Mouse (Mus musculus) intestine, embryonic 15.5 days (tissue): ENCODE data around the gene Defb41. TPM values are rescaled to one million over a fixed set of nuclear protein-coding genes. Genes with fewer than 3 reads are reported as not detected.
"Not testable (repeated sequence)": the region's sequence is repeated elsewhere in the genome, so short reads cannot be mapped to it uniquely, and the experiment has no call there.

Source experiments
- ATAC-seq: fragments of 200-750 bp; cut with Nextera tagmentation; 2 replicates; pipeline ENCODE4 v1.8.0; 2017; ENCODE audit warnings: moderate TSS enrichment, moderate library complexity
- H3K27ac ChIP-seq: fragments of 300-500 bp; sonication (generic); 2 replicates; pipeline ENCODE4 v1.5.1; 2015; ENCODE audit warnings: mild to moderate bottlenecking, inconsistent platforms
- H3K27me3 ChIP-seq: fragments of 300-500 bp; sonication (generic); replicated peaks from 2 replicates; pipeline ENCODE4 v1.6.1; 2015; ENCODE audit warnings: inconsistent platforms
- H3K36me3 ChIP-seq: fragments of 300-500 bp; sonication (generic); 2 replicates; pipeline ENCODE4 v1.6.1; 2015; ENCODE audit warnings: inconsistent platforms
- H3K4me1 ChIP-seq: fragments of 300-500 bp; sonication (generic); replicated peaks from 2 replicates; pipeline ENCODE4 v1.6.1; 2015; ENCODE audit warnings: inconsistent platforms
- H3K4me2 ChIP-seq: fragments of 300-500 bp; sonication (generic); replicated peaks from 2 replicates; pipeline ENCODE4 v1.6.1; 2015; ENCODE audit warnings: mild to moderate bottlenecking, inconsistent platforms
- H3K4me3 ChIP-seq: fragments of 300-500 bp; sonication (generic); replicated peaks from 2 replicates; pipeline ENCODE4 v1.5.1; 2015; ENCODE audit warnings: inconsistent platforms
- H3K9ac ChIP-seq: fragments of 300-500 bp; sonication (generic); 2 replicates; pipeline ENCODE4 v1.6.1; 2015; ENCODE audit warnings: inconsistent platforms
- H3K9me3 ChIP-seq: fragments of 300-500 bp; sonication (generic); 2 replicates; pipeline ENCODE4 v1.6.1; 2016; ENCODE audit warnings: inconsistent platforms
- WGBS: fragments of 180-500 bp; shearing (Covaris S2); methylation state at CpG from one replicate; pipeline ENCODE4 v1.1.7; 2015; 5-methylcytosine and 5-hydroxymethylcytosine counted together
- polyA plus RNA-seq: library from polyadenylated mRNA; unstranded; fragments of >200 nt; fragmentation: Nextera tagmentation; extraction: Ambion mirVana; gene quantifications from 2 replicates; pipeline ENCODE4 v1.2.1, GENCODE M21; 2015

The Defb41 gene
- not detected in 2 replicates for polyA plus RNA-seq

GRCm38 (mm10) chr1:18265038-18265437 is at the start of gene Defb41:
Gene Defb41 (minus strand): TSS chr1:18265138.
- no peak within 1 kb of the TSS for H3K27ac ChIP-seq

GRCm38 (mm10) chr1:18308474-18308829 is 43.5 kb upstream of the Defb41 start:
- H3K4me2 ChIP-seq = no peak overlapping the region
- no peak overlapping the region for H3K4me3 ChIP-seq
- no peaks in the 10 kb centered on the region for H3K4me1 ChIP-seq
- WGBS = 79% methylated on average over 4 of the region's 4 CpGs
- no peaks in the 10 kb centered on the region for H3K9me3 ChIP-seq
- no peak for ATAC-seq
- no peak overlapping the region for H3K9ac ChIP-seq
- H3K36me3 ChIP-seq = no peaks in the 10 kb centered on the region
- H3K27ac ChIP-seq = no peak overlapping the region
- H3K27me3 ChIP-seq = no peaks in the 10 kb centered on the region

More at GRCm38 (mm10) chr1:18265038-18265437, at the start of gene Defb41:
- no peak within 1 kb of the TSS for H3K9ac ChIP-seq
- no peaks in the 10 kb centered on the region for H3K9me3 ChIP-seq
- no peaks in the 10 kb centered on the region for H3K4me1 ChIP-seq
- H3K36me3 ChIP-seq = no peaks in the 10 kb centered on the region
- H3K4me3 ChIP-seq = no peak within 1 kb of the TSS
- H3K27me3 ChIP-seq = no peaks in the 10 kb centered on the region
- ATAC-seq = no peak
- no peak within 1 kb of the TSS for H3K4me2 ChIP-seq

GRCm38 (mm10) chr1:18307545-18308473 is 42.9 kb upstream of the Defb41 start:
- no peaks in the 10 kb centered on the region for H3K9me3 ChIP-seq
- no peak overlapping the region for H3K27ac ChIP-seq
- no peaks in the 10 kb centered on the region for H3K4me1 ChIP-seq
- no peak overlapping the region for H3K9ac ChIP-seq
- ATAC-seq = no peak
- H3K36me3 ChIP-seq = no peaks in the 10 kb centered on the region
- no peak overlapping the region for H3K4me3 ChIP-seq
- H3K27me3 ChIP-seq = no peaks in the 10 kb centered on the region
- WGBS = 84% methylated on average over 12 of the region's 12 CpGs
- H3K4me2 ChIP-seq = no peak overlapping the region

- H3K4me1 ChIP-seq = no peaks in the 10 kb centered on the region
- H3K27ac ChIP-seq = no peak overlapping the region
- no peak overlapping the region for H3K4me3 ChIP-seq
- H3K9me3 ChIP-seq = no peaks in the 10 kb centered on the region
- no peaks in the 10 kb centered on the region for H3K36me3 ChIP-seq
- no peak for ATAC-seq
- H3K4me2 ChIP-seq = no peak overlapping the region
- H3K27me3 ChIP-seq = no peaks in the 10 kb centered on the region
- H3K9ac ChIP-seq = no peak overlapping the region
- WGBS = 27% methylated on average over 4 of the region's 4 CpGs
Measured at GRCm38 (mm10) chr1:18292515-18292914, 27.6 kb upstream of the Defb41 start.

- H3K4me1 ChIP-seq = no peaks in the 10 kb centered on the region
- H3K27ac ChIP-seq = no peak overlapping the region
- no peaks in the 10 kb centered on the region for H3K27me3 ChIP-seq
- H3K4me3 ChIP-seq = no peak overlapping the region
- WGBS = 36% methylated on average over 3 of the region's 3 CpGs
- H3K9me3 ChIP-seq = no peaks in the 10 kb centered on the region
- no peaks in the 10 kb centered on the region for H3K36me3 ChIP-seq
- no peak overlapping the region for H3K4me2 ChIP-seq
- ATAC-seq = no peak
- H3K9ac ChIP-seq = no peak overlapping the region
Measured at GRCm38 (mm10) chr1:18288860-18289259, 23.9 kb upstream of the Defb41 start.

GRCm38 (mm10) chr1:18287371-18287770 is 22.4 kb upstream of the Defb41 start:
- Histone ChIP-seq H3K27me3 (no peaks in the 10 kb centered on the region), H3K4me3 (no peak overlapping the region), H3K36me3 (no peaks in the 10 kb centered on the region), H3K27ac (no peak overlapping the region), H3K9ac (no peak overlapping the region), H3K4me1 (no peaks in the 10 kb centered on the region), H3K4me2 (no peak overlapping the region), H3K9me3 (no peaks in the 10 kb centered on the region)
- no peak for ATAC-seq

GRCm38 (mm10) chr1:18271095-18271494 is 6.2 kb upstream of the Defb41 start:
- Histone ChIP-seq H3K36me3 (no peaks in the 10 kb centered on the region), H3K4me1 (no peaks in the 10 kb centered on the region), H3K9me3 (no peaks in the 10 kb centered on the region), H3K4me3 (no peak overlapping the region), H3K27me3 (no peaks in the 10 kb centered on the region), H3K27ac (no peak overlapping the region), H3K9ac (no peak overlapping the region), H3K4me2 (no peak overlapping the region)
- no peak for ATAC-seq
- WGBS = 79% methylated on average over 4 of the region's 4 CpGs

- H3K9ac ChIP-seq = no peak overlapping the region
- WGBS = 69% methylated on average over 5 of the region's 5 CpGs
- H3K36me3 ChIP-seq = no peaks in the 10 kb centered on the region
- no peaks in the 10 kb centered on the region for H3K9me3 ChIP-seq
- H3K27me3 ChIP-seq = no peaks in the 10 kb centered on the region
- H3K4me1 ChIP-seq = no peaks in the 10 kb centered on the region
- no peak overlapping the region for H3K4me3 ChIP-seq
- no peak overlapping the region for H3K27ac ChIP-seq
- no peak for ATAC-seq
- no peak overlapping the region for H3K4me2 ChIP-seq
Measured at GRCm38 (mm10) chr1:18268845-18269244, 3.9 kb upstream of the Defb41 start.

- not testable (repeated sequence) for H3K4me2 ChIP-seq, H3K36me3 ChIP-seq, H3K27me3 ChIP-seq, H3K9me3 ChIP-seq, ATAC-seq, H3K9ac ChIP-seq, H3K27ac ChIP-seq, H3K4me3 ChIP-seq, H3K4me1 ChIP-seq
- 97% methylated on average over 9 of the region's 9 CpGs for WGBS
Measured at GRCm38 (mm10) chr1:18245801-18246580, 18.9 kb downstream of the Defb41 start.

- H3K4me1 ChIP-seq = no peaks in the 10 kb centered on the region
- no peak within 1 kb of the TSS for H3K9ac ChIP-seq
- ATAC-seq = no peak
- no peaks in the 10 kb centered on the region for H3K36me3 ChIP-seq
- no peaks in the 10 kb centered on the region for H3K9me3 ChIP-seq
- 59% methylated on average over 1 of the region's 1 CpGs for WGBS
- no peak within 1 kb of the TSS for H3K27ac ChIP-seq
- no peak within 1 kb of the TSS for H3K4me2 ChIP-seq
- H3K27me3 ChIP-seq = no peaks in the 10 kb centered on the region
- no peak within 1 kb of the TSS for H3K4me3 ChIP-seq
Measured at GRCm38 (mm10) chr1:18237343-18237742, 27.6 kb downstream of the Defb41 start, which contains the start of gene Defb18. Gene Defb18 (minus strand): TSS chr1:18237443.

- H3K9ac ChIP-seq = no peak overlapping the region
Measured at GRCm38 (mm10) chr1:18223385-18223945, 41.5 kb downstream of the Defb41 start.

More at GRCm38 (mm10) chr1:18223385-18223945, 41.5 kb downstream of the Defb41 start:
- Histone ChIP-seq H3K27me3 (no peaks in the 10 kb centered on the region), H3K27ac (no peak overlapping the region), H3K9me3 (no peaks in the 10 kb centered on the region), H3K36me3 (no peaks in the 10 kb centered on the region), H3K4me2 (no peak overlapping the region), H3K4me3 (no peak overlapping the region), H3K4me1 (no peaks in the 10 kb centered on the region)
- WGBS = 4% methylated on average over 3 of the region's 3 CpGs
- peak; percentile 71 for ATAC-seq
